Mouse (Mus musculus) C3H10T1/2 (cell line): ENCODE data around the gene Zic5. TPM values are rescaled to one million over a fixed set of nuclear protein-coding genes. Genes with fewer than 3 reads are reported as not detected.

ENCODE experiments used
- polyA plus RNA-seq, 2 experiments: library from polyadenylated mRNA; unstranded; fragments of >200 nt; fragmentation: generic; extraction: Trizol; gene quantifications; one replicate each; pipeline ENCODE4 v1.2.1; 2012; ENCODE audit warnings: missing spikeins in 2 of 2

Gene Zic5
- under 1 TPM; 0.12 to 0.28 TPM for polyA plus RNA-seq

GRCm38 (mm10) chr14:122464763-122465741 is at the start of gene Zic5:
TSS of gene Zic5 (minus strand) at chr14:122465677.

DNA sequence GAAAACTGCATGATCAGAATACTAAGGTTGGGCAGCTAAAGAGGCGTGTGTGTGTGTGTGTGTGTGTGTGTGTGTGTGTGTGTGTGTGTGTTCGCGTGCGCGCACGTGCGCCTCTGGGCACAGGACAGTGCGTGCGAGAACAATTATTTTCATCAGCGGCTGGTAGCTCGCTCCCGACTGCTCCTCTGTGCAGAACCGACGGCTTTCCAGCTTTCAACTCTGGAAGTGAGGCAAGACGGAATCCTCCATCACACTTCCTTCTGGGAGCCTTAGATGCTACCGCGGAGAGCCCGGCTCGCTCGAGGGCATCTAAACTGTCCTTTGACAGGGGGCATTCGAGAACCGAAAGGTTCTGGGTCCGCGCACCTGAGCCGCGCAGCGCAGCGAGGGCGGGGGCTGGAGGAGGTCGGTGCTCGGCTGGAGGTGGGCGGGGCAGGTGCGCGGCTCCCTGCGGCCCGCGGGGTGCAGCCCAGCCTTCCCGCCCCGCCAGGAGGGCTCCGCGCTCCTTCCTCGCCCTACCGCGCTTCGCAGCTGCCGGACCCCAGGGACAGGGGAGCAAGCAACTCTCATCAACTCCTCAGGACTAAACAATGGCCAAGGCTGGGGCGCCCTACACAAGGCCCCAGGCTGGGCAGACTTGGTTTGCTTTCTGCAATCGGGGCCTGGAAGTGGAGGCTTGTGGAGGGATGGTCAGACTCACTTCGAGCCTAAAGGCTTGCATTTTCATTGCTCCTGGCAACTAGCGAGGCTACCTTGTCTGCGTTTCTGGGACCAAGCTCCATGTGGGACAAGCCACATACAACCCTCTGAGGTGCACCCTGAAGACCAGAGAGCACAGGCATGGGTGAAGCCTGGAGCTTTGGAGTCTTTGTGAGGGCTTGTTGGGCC is 25.2 kb upstream of the Zic5 start, which contains the start of gene Gm10837:
Gm10837 (plus strand) TSS at position 146 of the 888 bp plus-strand sequence.

GRCm38 (mm10) chr14:122474891-122475556 is 9.5 kb upstream of the Zic5 start, which contains the start of gene Zic2:
TSS of gene Zic2 (plus strand) at chr14:122475435.

GRCm38 (mm10) chr14:122450496-122451382 is 14.7 kb downstream of the Zic5 start, which contains the start of gene Gm5089:
TSS of gene Gm5089 (minus strand) at chr14:122451115.

Other genes with a start within 250 kb of the Zic5 start
- gene Gm5089, start 14.6 kb downstream of the Zic5 start, polyA plus RNA-seq, result not detected
- 1 to 10 TPM in 1 of 2 experiments, under 1 TPM in 1; 0.27 to 3.0 TPM for gene Zic2, start 9.8 kb upstream of the Zic5 start, polyA plus RNA-seq
- not detected for gene Gm10837, start 24.9 kb upstream of the Zic5 start, polyA plus RNA-seq
- 10 to 100 TPM in 1 of 2 experiments, 1 to 10 TPM in 1; 4.1 to 24.4 TPM for gene Pcca, start 68.6 kb upstream of the Zic5 start, polyA plus RNA-seq